Mouse (Mus musculus): ENCODE data around the gene Metap1d.

DNA sequence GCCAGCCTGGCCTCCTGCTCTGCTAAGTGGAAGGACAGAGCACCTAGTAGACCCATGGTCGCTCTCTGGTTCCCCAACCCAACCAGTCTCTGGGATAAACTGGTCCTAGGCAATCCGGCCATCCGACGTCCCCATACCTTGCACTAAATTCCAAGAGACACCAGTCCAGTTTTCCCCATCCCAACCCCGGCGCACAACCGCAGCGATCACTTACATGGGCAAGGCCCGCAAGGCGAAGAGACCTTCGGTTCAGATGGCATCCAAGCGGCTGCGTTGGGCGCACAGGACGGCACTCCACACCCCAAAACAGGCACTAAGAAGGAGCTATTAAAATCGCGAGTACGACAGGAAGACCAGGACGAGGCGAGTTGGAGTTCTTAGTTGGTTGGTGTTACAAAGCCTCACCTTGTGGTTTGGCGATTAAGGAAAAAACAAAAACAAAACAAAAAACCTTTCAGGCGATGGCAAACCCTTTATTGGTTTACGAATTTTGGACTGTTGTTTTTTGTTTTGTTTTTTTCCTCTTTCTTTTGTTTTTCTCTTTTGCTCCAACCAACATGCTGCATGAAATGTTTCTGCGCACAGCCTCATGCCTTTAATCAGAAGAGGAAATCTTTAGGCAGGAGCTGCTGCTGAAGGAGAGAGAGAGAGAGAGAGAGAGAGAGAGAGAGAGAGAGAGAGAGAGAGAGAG is 74.4 kb downstream of the Metap1d start:
- no peak for TF ChIP-seq EP300 (IDR thresholded peaks at IDR 0.05; ENCODE audit: low read depth)
- TF ChIP-seq CTCF (IDR thresholded peaks at IDR 0.05; ENCODE audit: low read depth), result no peak
